Mouse (Mus musculus) embryonic fibroblast, embryonic 13.5 days (primary cell): ENCODE measurements around the gene 1500011B03Rik.

Experiments used
- CTCF ChIP-seq: IDR thresholded peaks from 2 replicates; pipeline ENCODE4 v1.5.1; 2011; ENCODE audit warnings: mild to moderate bottlenecking, control low read depth, low read length, moderate library complexity, borderline replicate concordance; ENCODE audit not compliant: insufficient read depth
- POLR2A ChIP-seq: IDR thresholded peaks from 2 replicates; pipeline ENCODE4 v1.6.1; 2011; ENCODE audit warnings: low read depth, mild to moderate bottlenecking, control low read depth, low read length, moderate library complexity

- TF ChIP-seq CTCF (no peak), POLR2A (no peak)
These were observed 26.0 kb downstream of the 1500011B03Rik start for GRCm38 (mm10) chr5:114797253-114797652.
